Mouse (Mus musculus) lung, postnatal 25 days (tissue): Measurements from ENCODE around the gene Bloc1s3.
"Not testable (repeated sequence)": the region's sequence is repeated elsewhere in the genome, so short reads cannot be mapped to it uniquely, and the experiment has no call there.

Experiments used
- DNase-seq: peaks from one replicate; pipeline ENCODE4 v3.0.0; 2022; ENCODE audit warnings: low spot score

Gene Bloc1s3

GRCm38 (mm10) chr7:19517652-19518365, 9.6 kb upstream of the Bloc1s3 start, which contains the start of gene Nkpd1:
TSS of gene Nkpd1 (plus strand) at chr7:19517838.
- DNase-seq: no peak

GRCm38 (mm10) chr7:19512353-19512752, 4.2 kb upstream of the Bloc1s3 start:
- DNase-seq: no peak

GRCm38 (mm10) chr7:19511934-19512333, 3.8 kb upstream of the Bloc1s3 start:
- DNase-seq: not testable (repeated sequence)

- no peak for DNase-seq
These were observed 1.6 kb upstream of the Bloc1s3 start for GRCm38 (mm10) chr7:19509786-19510185.

GRCm38 (mm10) chr7:19508924-19509568, 879 bp upstream of the Bloc1s3 start:
- DNase-seq: no peak

GRCm38 (mm10) chr7:19507612-19507981, 570 bp downstream of the Bloc1s3 start:
- no peak for DNase-seq

GRCm38 (mm10) chr7:19506969-19507611, 1.1 kb downstream of the Bloc1s3 start:
- DNase-seq: no peak

GRCm38 (mm10) chr7:19506326-19506725, 1.8 kb downstream of the Bloc1s3 start:
- no peak for DNase-seq

GRCm38 (mm10) chr7:19503481-19504068, 4.6 kb downstream of the Bloc1s3 start:
- peak; percentile 72 for DNase-seq

GRCm38 (mm10) chr7:19501658-19502057, 6.5 kb downstream of the Bloc1s3 start:
- no peak for DNase-seq

GRCm38 (mm10) chr7:19500420-19501363, 7.5 kb downstream of the Bloc1s3 start:
- no peak for DNase-seq

- DNase-seq: no peak
These were observed 9.8 kb downstream of the Bloc1s3 start for GRCm38 (mm10) chr7:19498326-19498725.

- no peak for DNase-seq
These were observed 12.0 kb downstream of the Bloc1s3 start for GRCm38 (mm10) chr7:19496214-19496555.

- no peak for DNase-seq
These were observed 12.5 kb downstream of the Bloc1s3 start for GRCm38 (mm10) chr7:19495521-19496213.

GRCm38 (mm10) chr7:19494751-19495474, 13.3 kb downstream of the Bloc1s3 start:
- no peak for DNase-seq

GRCm38 (mm10) chr7:19491731-19492130, 16.4 kb downstream of the Bloc1s3 start:
- DNase-seq: peak; percentile 76

GRCm38 (mm10) chr7:19489525-19489924, 18.6 kb downstream of the Bloc1s3 start:
- DNase-seq: no peak

- DNase-seq: no peak
These were observed 21.6 kb downstream of the Bloc1s3 start for GRCm38 (mm10) chr7:19486549-19486948.

- DNase-seq: no peak
These were observed 22.7 kb downstream of the Bloc1s3 start for GRCm38 (mm10) chr7:19485488-19485887.

- DNase-seq: no peak
These were observed 24.9 kb downstream of the Bloc1s3 start for GRCm38 (mm10) chr7:19483281-19483680.
